In the genomic region with DNA sequence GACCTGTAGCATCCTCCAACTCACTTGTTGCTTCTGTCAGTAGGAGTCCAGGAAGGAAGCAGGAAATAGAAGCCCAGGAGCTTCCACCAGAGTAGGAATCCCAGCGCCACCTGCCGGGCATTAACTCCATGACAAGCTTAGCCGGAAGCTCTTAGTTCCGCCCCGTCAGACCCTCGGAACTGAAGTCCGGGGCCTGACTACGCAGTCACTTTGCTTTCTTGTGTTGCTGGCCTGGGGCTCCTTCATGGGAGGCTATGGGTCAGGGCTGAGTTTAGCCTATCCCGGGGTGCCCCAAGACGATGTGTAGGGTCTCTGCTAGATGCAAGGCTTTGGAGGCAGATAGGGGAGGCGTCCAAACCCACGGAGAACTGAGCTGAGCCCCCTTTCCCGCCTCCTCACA, we compare ENCODE assay signal across 8 mouse cellular contexts. TPM values are rescaled to one million over a fixed set of nuclear protein-coding genes. Genes with fewer than 3 reads are reported as not detected.
DNase-seq lines count a peak whose midpoint lies in the region; ATAC-seq and TF ChIP-seq lines count a peak whose summit lies in the region.

No protein-coding gene starts in this region.

- peak overlapping the region; percentile 49 for H3K4me2 ChIP-seq in hindbrain, embryonic 11.5 days (replicated peaks; ENCODE audit: low read depth, low read length)
- peak overlapping the region; percentile 76 for H3K4me2 ChIP-seq in lung, postnatal 0 days (replicated peaks; ENCODE audit: low read depth, low read length)

- TF ChIP-seq EP300 in lung, postnatal 0 days (IDR thresholded peaks at IDR 0.05) = peak; percentile 73

- no peaks in the 10 kb centered on the region for H3K4me1 ChIP-seq in hindbrain, embryonic 11.5 days (replicated peaks; ENCODE audit: control insufficient read depth, insufficient read depth, low read length)
- 0 out of 2 replicates have a peak, but pooled peaks cover 3% of the 10 kb centered on the region for H3K4me1 ChIP-seq in lung, postnatal 0 days (ENCODE audit: insufficient read depth, low read depth, low read length)

- no peaks in the 10 kb centered on the region for H3K27me3 ChIP-seq in hindbrain, embryonic 11.5 days (ENCODE audit: control insufficient read depth, insufficient read depth, low read length)
- no peaks in the 10 kb centered on the region for H3K27me3 ChIP-seq in lung, postnatal 0 days (replicated peaks; ENCODE audit: insufficient read depth, low read length)

- peak; percentile 66 for ATAC-seq in hindbrain, embryonic 11.5 days (ENCODE audit: low FRiP score)
- peak; percentile 80 for ATAC-seq in lung, postnatal 0 days

- no peak overlapping the region for H3K27ac ChIP-seq in hindbrain, embryonic 11.5 days (ENCODE audit: low read depth, low read length)
- H3K27ac ChIP-seq in lung, postnatal 0 days (ENCODE audit: low read length) = no peak overlapping the region

- H3K9ac ChIP-seq in hindbrain, embryonic 11.5 days (ENCODE audit: low read depth, low read length) = peak overlapping the region; percentile 57
- 0 out of 2 replicates have a peak overlapping the region, but pooled peaks have one; percentile 34 for H3K9ac ChIP-seq in lung, postnatal 0 days (replicated peaks; ENCODE audit: low read depth)

- DNase-seq in MN1 (ENCODE audit: low spot score) = peak; percentile 93
- peak; percentile 65 for DNase-seq in cerebellum, adult 9-10 months
- peak; percentile 38 to 89 for DNase-seq in frontal cortex, adult 2 months (ENCODE audit: extremely low spot score in 1 of 2, low spot score in 1 of 2)
- peak; percentile 95 for DNase-seq in hindbrain, embryonic 11.5 days (ENCODE audit: low spot score)
- peak; percentile 91 for DNase-seq in layer of hippocampus, postnatal 10 days (ENCODE audit: low spot score in 2 of 2)
- DNase-seq in lung, postnatal 0 days (ENCODE audit: low spot score) = peak; percentile 93
- DNase-seq in ovary, postnatal 10 days (ENCODE audit: low spot score) = peak; percentile 77
- peak; percentile 80 for DNase-seq in thymus, postnatal 0 days (ENCODE audit: low spot score)

- WGBS in hindbrain, embryonic 11.5 days = 4% methylated on average over 13 of the region's 13 CpGs
- 3% methylated on average over 13 of the region's 13 CpGs for WGBS in lung, postnatal 0 days

- no peaks in the 10 kb centered on the region for H3K36me3 ChIP-seq in hindbrain, embryonic 11.5 days (ENCODE audit: control insufficient read depth, insufficient read depth, low read length)
- no peaks in the 10 kb centered on the region for H3K36me3 ChIP-seq in lung, postnatal 0 days (ENCODE audit: insufficient read depth, low read length)

- H3K9me3 ChIP-seq in hindbrain, embryonic 11.5 days (ENCODE audit: control insufficient read depth, low read length) = no peaks in the 10 kb centered on the region
- no peaks in the 10 kb centered on the region for H3K9me3 ChIP-seq in lung, postnatal 0 days (ENCODE audit: low read length)

- TF ChIP-seq CTCF in lung, postnatal 0 days (IDR thresholded peaks at IDR 0.05) = peak; percentile 94

- H3K4me3 ChIP-seq in hindbrain, embryonic 11.5 days (ENCODE audit: low read depth, low read length) = peak overlapping the region; percentile 16; the same call in 1 of the 2 replicates
- H3K4me3 ChIP-seq in lung, postnatal 0 days (ENCODE audit: low read depth, low read length) = peak overlapping the region; percentile 28; the same call in 1 of the 2 replicates

RNA-seq across cellular contexts. Expression of gene Tsku, which starts 19.7 kb away (rescaled TPM):
- 4.1 and 4.8 TPM in 2 replicates for polyA plus RNA-seq in frontal cortex, adult 2 months (2012; rRNA removed)
- polyA plus RNA-seq in hindbrain, embryonic 11.5 days (2014; fragmentation: Nextera tagmentation; extraction: Ambion mirVana) = 6.7 and 9.1 TPM in 2 replicates
- 1 to 10 TPM; 6.3 to 7.1 TPM for total RNA-seq in layer of hippocampus, postnatal 10 days (2021)
- 8.6 and 9.1 TPM in 2 replicates for polyA plus RNA-seq in lung, postnatal 0 days (2015; fragmentation: Nextera tagmentation; extraction: Ambion mirVana)
- polyA plus RNA-seq in thymus, postnatal 0 days (2015; fragmentation: Nextera tagmentation; extraction: Ambion mirVana) = 3.3 and 4.1 TPM in 2 replicates

RNA-seq across cellular contexts. Expression of gene Acer3, which starts 20.5 kb away (rescaled TPM):
- polyA plus RNA-seq in frontal cortex, adult 2 months (2012; rRNA removed) = 10.7 and 13.6 TPM in 2 replicates
- 16.9 and 17.5 TPM in 2 replicates for polyA plus RNA-seq in hindbrain, embryonic 11.5 days (2014; fragmentation: Nextera tagmentation; extraction: Ambion mirVana)
- total RNA-seq in layer of hippocampus, postnatal 10 days (2021) = 10 to 100 TPM; 14.7 to 17.8 TPM
- polyA plus RNA-seq in lung, postnatal 0 days (2015; fragmentation: Nextera tagmentation; extraction: Ambion mirVana) = 33.1 and 43.4 TPM in 2 replicates
- polyA plus RNA-seq in thymus, postnatal 0 days (2015; fragmentation: Nextera tagmentation; extraction: Ambion mirVana) = 19.5 and 20.0 TPM in 2 replicates
